Mouse (Mus musculus) hindbrain, postnatal 0 days (tissue): Measurements from ENCODE around the gene Col4a2. TPM values are rescaled to one million over a fixed set of nuclear protein-coding genes. Genes with fewer than 3 reads are reported as not detected.
A peak's percentile ranks its signal among the peaks of the same experiment; 100 is the strongest.

Experiments
- ATAC-seq: fragments of 200-750 bp; cut with Nextera tagmentation; 2 replicates; pipeline ENCODE4 v1.8.0; 2017; ENCODE audit warnings: mild to moderate bottlenecking, moderate TSS enrichment, moderate library complexity
- DNase-seq: peaks from one replicate; pipeline ENCODE4 v3.0.0-alpha.2; 2015; ENCODE audit warnings: low spot score
- H3K27ac ChIP-seq: fragments of 300-500 bp; sonication (generic); 2 replicates; pipeline ENCODE4 v1.5.1; 2014; ENCODE audit warnings: mild to moderate bottlenecking
- H3K27me3 ChIP-seq: fragments of 300-500 bp; sonication (generic); 2 replicates; pipeline ENCODE4 v1.6.1; 2014; ENCODE audit warnings: low read length, mixed read lengths; ENCODE audit not compliant: insufficient read depth
- H3K36me3 ChIP-seq: fragments of 300-500 bp; sonication (generic); 2 replicates; pipeline ENCODE4 v1.6.1; 2014; ENCODE audit warnings: low read length, mixed read lengths; ENCODE audit not compliant: insufficient read depth
- H3K4me1 ChIP-seq: fragments of 300-500 bp; sonication (generic); 2 replicates; pipeline ENCODE4 v1.6.1; 2014; ENCODE audit warnings: antibody characterized with exemption, low read length, mixed read lengths; ENCODE audit not compliant: insufficient read depth
- H3K4me2 ChIP-seq: fragments of 300-500 bp; sonication (generic); 2 replicates; pipeline ENCODE4 v1.6.1; 2014; ENCODE audit warnings: low read depth, mild to moderate bottlenecking, low read length, moderate library complexity, mixed read lengths
- H3K4me3 ChIP-seq: fragments of 300-500 bp; sonication (generic); 2 replicates; pipeline ENCODE4 v1.5.1; 2014; ENCODE audit warnings: low read length
- H3K9ac ChIP-seq: fragments of 300-500 bp; sonication (generic); replicated peaks from 2 replicates; pipeline ENCODE4 v1.6.1; 2014; ENCODE audit warnings: mild to moderate bottlenecking, low read length, moderate library complexity, mixed read lengths
- H3K9me3 ChIP-seq: fragments of 300-500 bp; sonication (generic); 2 replicates; pipeline ENCODE4 v1.6.1; 2016; ENCODE audit warnings: low read length, mixed read lengths
- CTCF ChIP-seq: IDR thresholded peaks from 2 replicates; pipeline ENCODE4 v1.5.1; 2016; ENCODE audit warnings: antibody characterized with exemption, control low read depth, low read depth
- WGBS: fragments of 180-500 bp; shearing (Covaris S2); extraction: QIAGEN DNeasy Blood & Tissue Kit; methylation state at CpG from one replicate; pipeline ENCODE4 v1.1.7; 2014; 5-methylcytosine and 5-hydroxymethylcytosine counted together
- polyA plus RNA-seq: library from polyadenylated mRNA; unstranded; fragments of >200 nt; fragmentation: Nextera tagmentation; extraction: Ambion mirVana; gene quantifications from 2 replicates; pipeline ENCODE4 v1.2.1, GENCODE M21; 2015
- total RNA-seq: library from RNA; depleted of rRNA; stranded (reverse); fragments of >200 nt; gene quantifications from 2 replicates; pipeline ENCODE4 v1.2.3, GENCODE M21; 2014; rRNA removed

Gene Col4a2
- 76.6 and 95.8 TPM in 2 replicates for total RNA-seq
- polyA plus RNA-seq: 26.5 and 27.8 TPM in 2 replicates

DNA sequence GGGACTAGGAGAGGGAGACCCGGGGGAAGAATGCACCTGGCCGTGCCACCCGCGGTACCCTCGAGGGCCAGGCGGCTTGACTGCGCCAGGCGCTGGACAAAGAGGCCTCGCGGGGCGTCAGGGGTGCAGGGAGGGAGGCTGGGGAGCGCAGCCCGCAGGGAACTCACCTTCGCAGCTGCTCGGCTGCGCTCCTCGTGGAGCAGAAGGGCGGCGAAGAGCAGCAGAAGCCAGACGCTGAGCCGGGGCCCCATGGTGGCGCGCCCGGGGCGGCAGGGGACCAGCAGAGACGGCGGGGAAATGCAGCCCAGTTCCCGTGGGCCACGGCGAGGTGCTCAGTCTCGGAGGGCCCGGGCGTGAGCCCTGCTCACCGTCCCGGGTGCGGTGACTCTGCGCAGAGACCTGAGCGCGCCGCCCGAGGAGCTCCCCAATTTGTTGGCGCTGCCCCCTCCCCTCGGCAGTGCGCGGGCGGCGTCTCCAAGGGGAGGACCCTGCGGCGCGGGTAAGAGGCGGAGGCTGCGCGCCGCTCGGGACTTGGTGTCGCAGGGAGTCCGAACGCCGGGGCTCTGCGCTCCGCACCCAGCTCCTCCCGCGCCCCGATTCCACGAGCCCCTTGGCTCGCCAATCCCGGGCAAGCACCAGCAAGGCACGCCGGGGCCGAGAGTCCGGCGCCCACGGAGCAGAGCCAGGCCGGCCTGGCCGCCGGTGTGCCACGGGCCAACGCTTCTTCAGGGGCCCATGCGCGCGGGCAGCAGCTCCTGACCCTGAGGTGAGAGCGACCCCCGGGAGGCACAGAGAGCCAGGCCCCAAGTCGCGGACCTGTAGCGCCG lies at the start of gene Col4a2, which contains the start of gene Col4a1:
Col4a2 (plus strand) TSS at position 457 of the 827 bp plus-strand sequence.
Col4a1 (minus strand) TSS at position 478 of the 827 bp plus-strand sequence.
- DNase-seq (peak; percentile 71), ATAC-seq (peak; percentile 65)
- H3K9ac ChIP-seq: peak within 1 kb of the TSS; percentile 71
- no peak for TF ChIP-seq CTCF
- H3K9me3 ChIP-seq: no peaks in the 10 kb centered on the region
- H3K27me3 ChIP-seq: peaks cover 13% of the 10 kb centered on the region
- H3K4me3 ChIP-seq: peak within 1 kb of the TSS; percentile 63
- peak within 1 kb of the TSS; percentile 89 for H3K4me2 ChIP-seq
- H3K27ac ChIP-seq: peak within 1 kb of the TSS; percentile 67
- H3K36me3 ChIP-seq: no peaks in the 10 kb centered on the region
- WGBS: 1% methylated on average over 71 of the region's 87 CpGs
- 0 out of 2 replicates have a peak, but pooled peaks cover 4% of the 10 kb centered on the region for H3K4me1 ChIP-seq

DNA sequence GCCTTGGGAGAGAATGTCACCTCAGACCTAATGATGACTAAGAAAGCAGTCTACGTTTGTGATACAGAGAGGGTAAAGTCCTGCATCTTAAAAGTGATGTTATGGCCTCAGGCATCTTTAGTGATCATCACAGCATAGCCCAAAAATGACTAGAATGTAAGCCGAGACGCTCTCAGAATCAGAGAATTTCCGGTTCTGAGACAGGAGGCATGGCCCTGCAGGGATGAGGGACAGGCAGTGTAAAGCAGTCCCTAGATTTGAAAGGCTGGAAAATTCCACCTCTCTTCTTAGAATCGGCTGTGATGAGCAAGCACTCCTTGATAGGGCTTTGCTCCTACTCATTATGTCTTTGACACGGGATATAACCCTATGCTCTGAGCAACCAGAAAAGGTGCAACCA lies 48.8 kb upstream of the Col4a2 start:
- ATAC-seq: no peak
- H3K9ac ChIP-seq: no peak overlapping the region
- no peak for DNase-seq
- no peaks in the 10 kb centered on the region for H3K36me3 ChIP-seq
- H3K4me2 ChIP-seq: no peak overlapping the region
- no peak for TF ChIP-seq CTCF
- H3K27ac ChIP-seq: no peak overlapping the region
- H3K4me1 ChIP-seq: no peaks in the 10 kb centered on the region
- H3K9me3 ChIP-seq: no peaks in the 10 kb centered on the region
- no peak overlapping the region for H3K4me3 ChIP-seq
- no peaks in the 10 kb centered on the region for H3K27me3 ChIP-seq
- 91% methylated on average over 6 of the region's 6 CpGs for WGBS

DNA sequence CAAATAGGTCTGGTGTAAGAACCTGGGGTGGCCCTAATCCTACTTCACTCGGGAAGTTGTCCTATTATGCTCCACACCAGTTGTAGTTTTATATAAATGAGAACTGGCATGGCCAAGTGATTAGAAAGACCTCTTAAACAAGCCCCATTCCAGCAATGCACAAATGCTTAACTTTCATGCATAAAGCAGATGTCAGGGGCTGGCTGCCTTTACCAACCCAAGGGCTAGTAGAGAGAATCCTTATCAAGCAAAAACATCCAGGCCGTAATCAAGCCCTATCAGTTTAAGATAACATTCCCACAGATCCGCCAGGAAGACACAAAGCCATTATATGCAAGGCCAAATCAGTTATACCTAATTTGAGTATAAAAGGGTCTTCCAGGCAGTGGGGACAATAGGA lies 46.6 kb upstream of the Col4a2 start:
- 72% methylated on average over 3 of the region's 3 CpGs for WGBS
- Histone ChIP-seq H3K4me3 (no peak overlapping the region), H3K4me2 (no peak overlapping the region), H3K27ac (no peak overlapping the region), H3K36me3 (no peaks in the 10 kb centered on the region), H3K9ac (no peak overlapping the region), H3K4me1 (no peaks in the 10 kb centered on the region), H3K27me3 (no peaks in the 10 kb centered on the region), H3K9me3 (no peaks in the 10 kb centered on the region)
- DNase-seq: no peak
- TF ChIP-seq CTCF: no peak
- ATAC-seq: no peak

DNA sequence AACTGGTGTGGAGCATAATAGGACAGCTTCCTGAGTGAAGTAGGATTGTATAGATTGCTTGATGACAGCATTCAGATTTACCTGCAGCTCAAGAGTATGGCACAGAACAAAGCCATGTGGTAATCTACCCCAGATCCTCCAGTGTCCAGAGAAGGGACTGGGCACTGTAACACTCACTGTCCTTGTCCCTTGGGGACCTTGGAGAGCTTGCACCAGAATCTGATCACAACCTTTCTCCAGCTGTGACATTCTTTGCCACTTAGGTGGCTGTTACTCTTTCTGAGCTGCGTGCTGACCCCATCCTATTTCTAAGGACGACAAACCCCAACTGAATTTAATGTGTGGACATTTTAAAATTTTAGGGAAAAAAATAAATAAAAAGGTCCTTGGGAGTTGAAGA lies 46.1 kb upstream of the Col4a2 start:
- Histone ChIP-seq H3K27me3 (no peaks in the 10 kb centered on the region), H3K4me2 (no peak overlapping the region), H3K36me3 (no peaks in the 10 kb centered on the region), H3K4me1 (no peaks in the 10 kb centered on the region), H3K9me3 (no peaks in the 10 kb centered on the region), H3K27ac (no peak overlapping the region), H3K9ac (no peak overlapping the region), H3K4me3 (no peak overlapping the region)
- DNase-seq (no peak), ATAC-seq (no peak)
- no peak for TF ChIP-seq CTCF
- 91% methylated on average over 2 of the region's 2 CpGs for WGBS

DNA sequence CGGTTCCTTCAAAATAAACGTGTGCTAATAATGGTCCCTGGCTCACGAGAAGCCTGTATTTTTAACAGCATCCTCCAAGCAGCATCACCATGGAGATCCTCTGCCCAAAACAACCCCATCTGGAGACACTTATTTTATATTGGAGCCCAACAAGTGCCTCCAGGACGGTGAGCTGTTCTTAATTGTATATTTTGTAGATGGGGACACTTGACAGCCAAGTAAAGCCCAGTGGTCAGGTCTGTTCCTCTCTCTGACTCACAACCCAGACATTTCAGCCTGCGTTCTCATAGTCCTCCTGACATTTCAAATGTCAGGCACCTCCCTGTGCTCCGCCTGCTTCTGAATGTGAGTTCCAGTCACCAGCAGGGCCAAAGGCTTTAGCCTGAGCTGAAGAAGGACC lies 43.9 kb upstream of the Col4a2 start:
- no peak for TF ChIP-seq CTCF
- H3K27ac ChIP-seq: no peak overlapping the region
- WGBS: 77% methylated on average over 6 of the region's 6 CpGs

DNA sequence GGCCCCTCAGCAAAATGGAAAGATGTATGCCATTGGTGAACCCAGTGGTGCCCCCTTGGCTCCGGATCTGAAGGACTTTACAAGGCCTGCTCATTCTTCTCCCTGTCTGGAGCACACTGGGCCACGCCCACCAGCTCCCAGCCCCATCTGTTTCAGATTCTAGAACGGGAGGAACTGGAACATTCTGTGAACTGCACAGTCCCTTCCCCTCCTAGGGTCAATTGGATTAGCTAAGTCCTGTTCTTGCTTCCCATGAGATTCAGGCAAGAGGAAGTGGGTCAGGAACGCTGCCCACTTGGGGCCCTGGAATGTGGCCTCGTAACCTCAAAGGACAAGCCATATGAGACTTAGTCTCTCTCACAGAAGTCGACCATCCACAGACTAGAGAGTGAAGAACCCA lies 41.8 kb upstream of the Col4a2 start:
- no peak overlapping the region for H3K4me2 ChIP-seq
- WGBS: 81% methylated on average over 6 of the region's 6 CpGs
- H3K4me1 ChIP-seq: no peaks in the 10 kb centered on the region
- ATAC-seq: no peak
- H3K9me3 ChIP-seq: no peaks in the 10 kb centered on the region
- H3K36me3 ChIP-seq: no peaks in the 10 kb centered on the region
- DNase-seq: no peak
- no peak overlapping the region for H3K27ac ChIP-seq
- H3K4me3 ChIP-seq: no peak overlapping the region
- H3K9ac ChIP-seq: no peak overlapping the region
- no peaks in the 10 kb centered on the region for H3K27me3 ChIP-seq
- no peak for TF ChIP-seq CTCF

More for the DNA sequence above, 43.9 kb upstream of the Col4a2 start:
- no peaks in the 10 kb centered on the region for H3K36me3 ChIP-seq
- H3K4me2 ChIP-seq: no peak overlapping the region
- no peak overlapping the region for H3K4me3 ChIP-seq
- ATAC-seq (no peak), DNase-seq (no peak)
- H3K27me3 ChIP-seq: no peaks in the 10 kb centered on the region
- no peak overlapping the region for H3K9ac ChIP-seq
- no peaks in the 10 kb centered on the region for H3K4me1 ChIP-seq
- no peaks in the 10 kb centered on the region for H3K9me3 ChIP-seq

DNA sequence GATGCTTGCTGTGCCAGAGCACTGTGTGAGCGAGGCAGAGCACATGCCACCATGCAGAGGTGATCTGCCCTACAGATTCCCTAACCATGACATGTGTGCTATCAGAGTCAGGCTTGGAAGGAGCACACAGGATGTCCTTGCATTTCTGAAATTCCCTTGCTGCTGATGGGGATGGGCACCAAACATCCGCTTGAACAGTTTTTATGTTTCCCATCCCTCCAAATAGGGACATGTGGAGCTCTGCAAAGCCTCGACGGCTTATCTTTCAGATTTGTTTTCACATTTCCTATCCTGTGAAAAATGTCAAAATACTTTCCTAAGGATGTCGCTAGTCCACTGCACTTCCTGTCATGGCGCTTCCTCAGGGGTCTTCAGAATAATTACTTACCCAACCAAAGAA lies 40.4 kb upstream of the Col4a2 start:
- 86% methylated on average over 6 of the region's 6 CpGs for WGBS
- TF ChIP-seq CTCF: no peak

More for the DNA sequence above, 40.4 kb upstream of the Col4a2 start:
- ATAC-seq (no peak), DNase-seq (no peak)
- H3K27me3 ChIP-seq: no peaks in the 10 kb centered on the region
- H3K9me3 ChIP-seq: no peaks in the 10 kb centered on the region
- H3K4me2 ChIP-seq: no peak overlapping the region
- no peak overlapping the region for H3K4me3 ChIP-seq
- H3K36me3 ChIP-seq: no peaks in the 10 kb centered on the region
- H3K9ac ChIP-seq: no peak overlapping the region
- H3K4me1 ChIP-seq: no peaks in the 10 kb centered on the region
- no peak overlapping the region for H3K27ac ChIP-seq
